Mouse (Mus musculus) NIH3T3 (cell line): ENCODE measurements around the gene Shc4.

Source experiments
- DNase-seq: peaks from one replicate; pipeline ENCODE4 v3.0.0-alpha.2; 2012; ENCODE audit warnings: low read depth

The Shc4 gene

GRCm38 (mm10) chr2:125724086-125724430, at the start of gene Shc4:
Gene Shc4, minus strand, starts transcription at chr2:125724148.
- DNase-seq = peak; percentile 82

DNA sequence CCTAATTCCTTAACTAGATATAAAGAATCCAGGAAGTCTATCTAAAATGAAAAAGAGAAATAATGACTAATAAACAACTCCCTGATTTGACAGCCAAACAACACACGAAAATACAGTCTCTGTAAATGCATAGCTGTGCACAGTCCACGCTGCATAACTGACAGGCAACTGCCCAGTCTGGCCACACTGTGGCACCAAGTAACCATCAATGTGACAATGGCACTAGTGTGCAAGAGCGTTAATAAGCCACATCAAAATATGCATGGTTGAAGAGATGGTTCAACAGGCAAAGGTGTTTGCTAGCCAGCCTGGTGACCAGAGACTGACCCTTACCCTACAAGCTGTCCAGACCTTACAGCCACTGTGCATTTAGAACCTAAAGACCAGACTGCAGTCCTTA, 41.1 kb upstream of the Shc4 start:
- peak; percentile 52 for DNase-seq

DNA sequence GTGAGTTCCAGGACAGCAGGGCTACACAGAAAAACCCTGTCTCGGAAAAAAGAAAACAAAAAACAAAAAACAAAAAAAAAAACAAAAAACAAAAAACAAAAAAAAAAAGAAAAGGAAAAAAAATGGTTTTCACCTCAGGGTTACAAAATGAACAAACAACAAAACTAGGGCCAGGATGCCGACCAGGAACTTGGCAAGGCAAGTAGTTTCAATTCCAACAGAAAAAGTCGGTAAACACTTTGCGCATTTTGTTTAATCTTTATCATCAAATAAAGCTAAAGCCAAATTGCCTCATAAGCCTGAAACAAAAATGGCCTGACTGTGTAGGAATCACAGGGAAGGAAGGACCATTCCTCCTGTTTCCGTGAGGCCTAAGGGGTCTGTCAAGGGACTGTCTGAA, 40.6 kb upstream of the Shc4 start:
- no peak for DNase-seq

DNA sequence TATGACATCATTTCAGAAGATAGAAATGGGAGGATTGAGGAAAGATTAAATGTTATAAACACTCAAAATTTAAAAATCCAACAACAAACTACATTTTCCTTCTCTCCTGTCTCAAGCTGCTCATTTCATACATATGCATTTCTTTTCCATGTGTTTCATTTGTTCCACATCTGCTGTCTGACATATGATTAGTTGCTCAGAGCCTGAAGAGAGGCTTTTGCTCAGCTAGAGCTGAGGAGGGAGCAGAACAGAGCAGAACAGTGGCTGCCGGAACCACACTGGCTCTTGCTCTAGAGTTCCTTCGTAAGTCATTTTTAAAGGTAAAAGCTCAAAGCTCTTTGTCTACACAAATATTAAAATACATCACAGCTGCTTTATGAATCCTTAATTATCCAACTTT, 25.4 kb upstream of the Shc4 start:
- no peak for DNase-seq

DNA sequence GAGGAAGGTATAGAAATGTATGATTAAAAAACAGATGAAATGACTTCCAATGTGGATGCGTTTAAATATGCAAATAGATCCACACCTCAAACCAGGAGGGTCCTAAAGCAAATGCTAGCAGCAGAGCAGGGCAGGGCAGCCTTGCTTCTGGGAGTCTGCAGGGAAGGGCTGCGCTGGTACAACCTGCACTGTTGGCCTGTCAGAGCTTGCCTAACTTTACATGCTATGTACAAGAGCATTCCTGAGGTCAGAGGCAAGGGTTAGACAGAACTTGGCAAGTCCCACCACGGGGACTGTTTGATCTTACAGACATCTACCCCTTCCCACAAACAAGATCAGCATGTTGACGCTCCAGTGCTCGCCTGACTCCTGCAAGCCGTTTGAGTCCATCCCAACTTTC, 15.4 kb upstream of the Shc4 start:
- no peak for DNase-seq

GRCm38 (mm10) chr2:125738718-125739117, 14.8 kb upstream of the Shc4 start:
- no peak for DNase-seq

- no peak for DNase-seq
Observed at GRCm38 (mm10) chr2:125736025-125736343, 12.0 kb upstream of the Shc4 start.

GRCm38 (mm10) chr2:125735333-125736024, 11.5 kb upstream of the Shc4 start:
- peak; percentile 67 for DNase-seq

GRCm38 (mm10) chr2:125734741-125735140, 10.8 kb upstream of the Shc4 start:
- no peak for DNase-seq

DNA sequence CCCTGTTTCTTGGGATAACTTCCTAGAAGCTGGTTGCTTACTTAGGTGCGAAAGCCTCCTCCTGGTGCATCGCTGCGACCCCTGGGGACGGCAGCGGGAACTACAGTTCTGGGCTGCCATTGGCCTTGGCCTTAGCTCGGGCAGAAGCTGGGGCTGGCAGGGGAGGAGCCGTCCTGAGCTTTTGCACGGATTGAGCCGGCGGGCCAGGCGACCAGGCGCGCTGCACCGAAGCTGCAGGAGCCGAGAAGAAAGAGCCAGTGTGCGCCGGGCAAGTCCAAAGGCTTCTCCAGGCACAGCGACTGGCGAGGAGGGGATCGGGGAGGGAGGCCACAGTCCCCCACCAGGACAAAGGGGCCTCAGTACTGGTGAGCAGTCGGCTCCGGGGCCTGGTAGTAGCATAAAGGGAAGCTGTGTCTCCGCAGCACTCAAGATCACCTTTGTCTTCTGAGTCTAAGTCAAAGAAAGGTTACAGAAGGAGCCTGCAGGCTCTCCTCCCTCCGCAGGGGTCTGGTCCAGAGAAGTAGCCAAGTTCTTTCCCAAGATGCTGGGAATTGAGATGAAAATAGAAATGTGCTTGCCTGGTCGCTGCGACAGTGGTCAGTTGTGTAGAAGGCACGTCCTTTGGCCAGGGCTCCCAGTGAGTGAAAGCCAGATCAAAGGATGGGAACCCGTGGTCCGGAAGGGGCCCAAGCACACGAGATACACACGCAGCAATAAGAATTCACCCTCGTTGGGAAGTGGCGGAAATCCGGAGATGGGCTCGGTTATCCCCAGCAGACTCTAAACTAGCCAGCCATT, 8.0 kb upstream of the Shc4 start:
- peak; percentile 89 for DNase-seq

DNA sequence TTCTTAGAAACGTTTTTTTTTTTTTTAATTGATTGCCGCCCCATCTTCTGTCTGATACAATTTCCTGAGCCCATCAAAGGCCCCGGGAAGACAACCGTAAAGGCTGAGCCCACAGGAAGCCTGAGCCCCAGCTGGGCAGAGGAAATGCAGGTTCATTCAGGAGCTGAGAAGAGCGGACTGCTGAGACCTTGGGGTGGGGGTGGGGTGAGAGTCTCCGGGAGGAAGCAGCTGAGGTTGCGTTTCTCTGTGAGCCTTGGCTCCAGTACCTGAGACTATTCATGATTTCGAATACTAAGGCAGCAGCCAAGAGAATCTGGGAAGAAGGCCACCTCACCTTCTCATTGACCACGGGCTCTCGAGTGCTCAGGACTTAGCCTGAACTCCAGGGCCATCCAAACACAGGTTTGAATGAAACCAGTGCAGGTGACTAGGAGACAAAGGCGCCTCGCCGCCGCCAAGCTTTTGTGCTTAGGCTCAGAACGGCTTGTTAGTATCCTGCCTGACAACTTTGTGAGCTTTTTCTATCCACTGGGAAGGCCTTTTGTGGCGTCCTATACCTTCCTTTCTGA, 682 bp upstream of the Shc4 start:
- DNase-seq = no peak

DNA sequence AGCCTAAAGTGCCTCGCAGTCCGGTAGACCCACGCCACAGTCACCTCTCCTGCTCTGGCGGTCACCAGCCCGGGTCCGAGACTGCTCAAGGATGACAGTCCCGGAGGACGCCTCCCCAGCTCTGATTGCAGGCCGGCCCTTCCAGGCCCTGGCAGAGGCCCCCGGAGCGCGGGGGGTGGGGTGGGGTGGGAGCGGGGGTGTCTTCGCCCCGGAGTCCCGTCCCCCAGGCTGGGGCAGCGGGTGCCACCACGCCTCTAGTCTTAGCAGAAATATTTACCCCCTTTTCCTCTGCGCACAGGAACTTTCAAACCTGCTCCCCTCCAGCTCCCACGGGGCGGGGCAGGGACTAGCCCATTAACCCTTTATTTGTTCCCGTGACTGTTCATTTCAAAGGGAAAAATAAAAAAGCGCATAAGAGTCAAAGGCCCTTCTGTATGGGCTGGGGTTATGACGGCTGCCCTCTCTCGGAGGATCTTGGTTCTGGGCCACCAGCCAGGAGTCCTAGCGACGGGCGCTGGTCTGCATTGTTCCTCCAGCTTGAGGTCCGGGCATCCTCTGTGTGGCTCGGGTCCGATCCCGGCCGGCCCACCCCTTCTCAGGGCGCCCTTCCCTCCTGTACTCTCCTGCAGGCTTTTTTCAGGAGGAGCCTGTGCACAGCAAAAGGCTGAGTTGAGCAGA, 401 bp downstream of the Shc4 start:
- peak; percentile 68 for DNase-seq

GRCm38 (mm10) chr2:125723086-125723407, 901 bp downstream of the Shc4 start:
- no peak for DNase-seq

GRCm38 (mm10) chr2:125716599-125716998, 7.3 kb downstream of the Shc4 start:
- DNase-seq = peak; percentile 77

DNA sequence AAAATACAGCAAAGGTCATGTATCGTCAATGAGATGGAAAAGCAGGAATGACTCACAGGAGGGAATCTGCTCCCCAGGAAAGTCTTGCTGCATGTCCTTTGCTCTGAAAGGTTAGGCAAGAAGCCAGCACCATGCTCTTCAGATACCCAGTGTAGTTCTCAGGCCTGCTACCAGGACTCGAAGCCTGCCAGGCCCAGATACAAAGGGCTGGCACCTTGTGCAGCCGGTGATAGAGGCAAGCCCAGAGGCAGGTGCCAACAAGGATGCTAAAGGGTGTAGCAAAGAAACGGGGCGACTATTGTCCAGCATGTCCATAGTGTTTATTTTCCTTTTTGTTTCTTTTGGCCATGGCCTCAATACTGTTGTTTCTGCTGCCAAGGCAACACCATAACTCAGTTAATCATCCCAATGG, 17.4 kb downstream of the Shc4 start:
- DNase-seq = peak; percentile 86

DNA sequence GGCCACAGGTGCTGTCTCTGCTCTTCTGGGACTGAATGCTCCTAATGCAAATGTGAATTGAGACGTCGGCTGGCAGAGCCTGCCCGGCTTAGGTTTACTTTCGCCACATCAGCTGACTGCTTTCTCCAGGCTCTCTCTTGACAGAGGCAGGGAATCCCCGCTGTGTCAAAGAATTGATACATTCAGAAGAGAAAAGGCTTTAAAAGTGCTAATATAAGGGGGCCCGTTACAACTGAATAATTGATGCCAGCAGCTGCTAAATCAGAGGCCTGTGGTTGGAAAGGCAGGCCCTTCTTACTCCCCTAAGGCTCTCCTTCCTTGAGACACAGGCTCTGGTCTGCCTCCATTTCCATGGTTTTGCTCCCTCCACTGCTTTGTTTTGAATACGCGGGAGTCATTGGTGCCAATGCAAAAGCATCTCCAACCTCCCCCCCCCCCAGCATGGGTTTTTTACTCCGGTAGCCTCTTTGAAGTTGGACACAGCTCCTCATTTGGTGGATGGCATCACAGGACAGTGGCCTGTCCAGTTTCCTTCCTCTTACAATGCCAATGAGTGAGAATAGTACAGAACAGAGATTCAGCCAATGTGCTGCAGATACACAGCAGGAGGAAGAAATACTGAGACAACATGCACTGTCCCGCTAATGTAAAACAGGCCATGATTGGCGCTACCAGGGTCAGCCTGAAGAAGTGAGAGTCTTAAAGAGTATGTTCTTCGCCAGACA, 18.9 kb downstream of the Shc4 start:
- no peak for DNase-seq

- DNase-seq = no peak
Observed at GRCm38 (mm10) chr2:125702851-125703250, 21.1 kb downstream of the Shc4 start.

GRCm38 (mm10) chr2:125701606-125702005, 22.3 kb downstream of the Shc4 start:
- DNase-seq = peak; percentile 66

GRCm38 (mm10) chr2:125696219-125696618, 27.7 kb downstream of the Shc4 start:
- peak; percentile 53 for DNase-seq

GRCm38 (mm10) chr2:125694798-125695197, 29.1 kb downstream of the Shc4 start:
- no peak for DNase-seq

DNA sequence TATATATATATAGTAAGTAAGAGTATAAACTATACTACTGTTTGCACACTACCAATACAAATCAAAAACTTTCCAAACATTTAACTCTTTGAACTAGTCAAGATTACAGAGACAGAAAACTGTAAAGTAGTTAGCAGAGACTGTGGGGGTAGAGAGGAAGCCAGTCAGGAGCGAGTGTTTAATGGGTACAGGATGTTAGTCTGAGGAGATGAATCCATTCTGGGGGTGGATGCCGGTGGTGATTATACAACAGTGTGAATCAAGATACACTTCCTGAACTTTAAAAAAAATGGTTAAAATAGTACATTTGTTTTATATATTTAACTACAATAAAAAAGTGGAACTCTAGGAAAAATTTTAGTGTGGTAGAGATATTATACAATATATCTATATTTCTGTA, 31.9 kb downstream of the Shc4 start:
- no peak for DNase-seq

- DNase-seq = peak; percentile 71
Observed at GRCm38 (mm10) chr2:125685441-125686150, 38.4 kb downstream of the Shc4 start.
